Mouse (Mus musculus): ENCODE measurements around the gene Aplp1. TPM values are rescaled to one million over a fixed set of nuclear protein-coding genes. Genes with fewer than 3 reads are reported as not detected.

Aplp1 gene
- polyA plus RNA-seq, 1 experiment, result 1,125 TPM

DNA sequence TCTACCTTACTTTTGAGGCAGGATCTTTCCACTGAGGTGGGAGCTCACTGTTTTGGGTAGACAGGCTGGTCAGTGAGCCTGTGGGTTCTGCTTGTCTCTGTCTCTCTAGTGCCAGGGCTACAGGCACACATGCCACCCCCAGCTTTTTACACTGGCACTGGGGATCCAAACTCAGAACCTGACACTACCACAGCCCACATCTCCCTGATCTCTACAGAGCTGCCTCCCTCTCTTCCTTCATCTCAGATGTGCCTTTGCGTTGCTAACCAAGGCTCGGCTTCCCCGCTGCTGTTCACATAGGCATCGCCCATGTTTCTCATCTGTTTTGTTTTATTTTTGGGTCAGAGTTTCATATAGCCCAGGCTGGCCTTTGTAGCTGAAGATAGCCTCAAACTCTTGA is 51.7 kb downstream of the Aplp1 start:
- Histone ChIP-seq H3K27ac (ENCODE audit: insufficient read depth, low read length) (no peak overlapping the region), H3K4me3 (ENCODE audit: insufficient read depth, low read length) (no peak overlapping the region), H3K4me1 (ENCODE audit: control insufficient read depth, insufficient read depth, low read length) (no peaks in the 10 kb centered on the region; the same call in 1 of the 2 replicates)
- TF ChIP-seq CTCF (IDR thresholded peaks at IDR 0.05; ENCODE audit: extremely low read depth, insufficient read depth, low read length) (no peak), POLR2A (IDR thresholded peaks at IDR 0.05; ENCODE audit: extremely low read depth, insufficient read depth, low read length) (no peak)

DNA sequence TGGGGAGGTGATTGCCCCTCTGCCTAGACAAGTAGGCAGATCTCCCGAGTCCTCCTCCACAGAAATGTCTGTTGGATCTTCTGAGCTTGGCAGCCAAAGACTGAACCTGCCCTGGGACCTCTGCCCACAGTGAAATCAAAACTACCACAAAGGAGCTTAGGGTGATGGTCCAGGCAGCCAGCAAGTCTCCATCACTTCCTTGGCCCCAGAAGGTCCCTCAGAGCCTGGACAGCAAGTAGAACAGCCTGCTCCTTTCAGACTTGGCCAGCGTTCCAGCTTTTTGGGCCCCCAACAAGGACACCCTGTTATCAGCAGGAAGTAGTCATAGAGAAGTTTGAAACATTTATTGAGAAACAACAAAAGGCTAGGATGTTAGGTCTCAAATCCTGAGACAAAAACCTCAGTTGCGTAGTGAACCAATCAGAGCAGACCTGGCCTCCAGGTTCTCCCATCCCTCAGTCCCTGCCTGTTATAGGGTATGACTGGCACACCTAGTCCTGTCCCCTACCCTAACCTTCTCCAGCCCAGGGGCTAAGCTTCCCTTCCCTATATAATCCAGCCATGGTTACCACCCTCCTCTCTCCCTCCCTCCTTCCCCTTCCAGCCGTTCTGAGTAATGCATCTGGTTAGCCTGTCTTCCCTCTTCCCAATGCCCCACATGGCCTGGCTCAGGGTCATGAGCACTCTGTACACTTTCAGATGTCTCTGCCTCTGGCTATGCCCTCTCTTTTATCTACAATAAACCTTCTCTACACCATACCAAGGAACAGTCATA is 52.4 kb downstream of the Aplp1 start:
- Histone ChIP-seq H3K27ac (ENCODE audit: insufficient read depth, low read length) (no peak overlapping the region), H3K4me3 (ENCODE audit: insufficient read depth, low read length) (no peak overlapping the region), H3K4me1 (ENCODE audit: control insufficient read depth, insufficient read depth, low read length) (no peaks in the 10 kb centered on the region; the same call in 1 of the 2 replicates)
- TF ChIP-seq POLR2A (IDR thresholded peaks at IDR 0.05; ENCODE audit: extremely low read depth, insufficient read depth, low read length) (no peak), CTCF (IDR thresholded peaks at IDR 0.05; ENCODE audit: extremely low read depth, insufficient read depth, low read length) (no peak)

Other genes starting within 250 kb of the Aplp1 start
- gene Capns1, start 246.7 kb downstream of the Aplp1 start, polyA plus RNA-seq (2012; rRNA removed), result 254 and 279 TPM in 2 replicates
- gene Polr2i, start 213.6 kb downstream of the Aplp1 start, polyA plus RNA-seq (2012; rRNA removed), result 152 and 157 TPM in 2 replicates
- gene Tbcb, start 213.3 kb downstream of the Aplp1 start, polyA plus RNA-seq (2012; rRNA removed), result 136 and 139 TPM in 2 replicates
- 0.15 TPM in 1 of 2 replicates, not detected in the other for gene Ovol3, start 209.8 kb downstream of the Aplp1 start, polyA plus RNA-seq (2012; rRNA removed)
- 0.19 and 0.38 TPM in 2 replicates for gene Thap8, start 165.4 kb downstream of the Aplp1 start, polyA plus RNA-seq (2012; rRNA removed)
- 3.2 and 4.1 TPM in 2 replicates for gene Wdr62, start 165.1 kb downstream of the Aplp1 start, polyA plus RNA-seq (2012; rRNA removed)
- 439 and 458 TPM in 2 replicates for gene Clip3, start 153.8 kb downstream of the Aplp1 start, polyA plus RNA-seq (2012; rRNA removed)
- 135 and 141 TPM in 2 replicates for gene Alkbh6, start 136.8 kb downstream of the Aplp1 start, polyA plus RNA-seq (2012; rRNA removed)
- gene Syne4, start 130.7 kb downstream of the Aplp1 start, polyA plus RNA-seq (2012; rRNA removed), result 23.6 and 24.7 TPM in 2 replicates
- gene E130208F15Rik, start 123.8 kb downstream of the Aplp1 start, polyA plus RNA-seq (2012; rRNA removed), result 0.35 and 0.44 TPM in 2 replicates
- gene Sdhaf1, start 121.6 kb downstream of the Aplp1 start, polyA plus RNA-seq (2012; rRNA removed), result 16.9 and 17.4 TPM in 2 replicates
- gene Lrfn3, start 82.8 kb downstream of the Aplp1 start, polyA plus RNA-seq (2012; rRNA removed), result 20.8 and 21.3 TPM in 2 replicates
- 78.9 and 79.5 TPM in 2 replicates for gene Tyrobp, start 31.8 kb downstream of the Aplp1 start, polyA plus RNA-seq (2012; rRNA removed)
- gene Hcst, start 25.7 kb downstream of the Aplp1 start, polyA plus RNA-seq (2012; rRNA removed), result 1.1 and 1.7 TPM in 2 replicates
- 4.4 and 5.7 TPM in 2 replicates for gene Nfkbid, start 23.8 kb downstream of the Aplp1 start, polyA plus RNA-seq (2012; rRNA removed)
- gene Kirrel2, start 12.2 kb upstream of the Aplp1 start, polyA plus RNA-seq (2012; rRNA removed), result 7.8 and 8.3 TPM in 2 replicates
- gene Nphs1, start 12.8 kb upstream of the Aplp1 start, polyA plus RNA-seq (2012; rRNA removed), result 1.4 and 1.7 TPM in 2 replicates
- gene Prodh2, start 48.1 kb upstream of the Aplp1 start, polyA plus RNA-seq (2012; rRNA removed), result not detected in 2 replicates
- 174 and 184 TPM in 2 replicates for gene Arhgap33, start 89.5 kb upstream of the Aplp1 start, polyA plus RNA-seq (2012; rRNA removed)
- gene Hspb6, start 106.6 kb upstream of the Aplp1 start, polyA plus RNA-seq (2012; rRNA removed), result 11.0 and 11.3 TPM in 2 replicates
- 4.7 and 6.2 TPM in 2 replicates for gene Proser3, start 106.8 kb upstream of the Aplp1 start, polyA plus RNA-seq (2012; rRNA removed)
- 71.9 and 72.7 TPM in 2 replicates for gene Lin37, start 114.3 kb upstream of the Aplp1 start, polyA plus RNA-seq (2012; rRNA removed)
- 90.9 and 97.0 TPM in 2 replicates for gene U2af1l4, start 117.8 kb upstream of the Aplp1 start, polyA plus RNA-seq (2012; rRNA removed)
- gene Gm49396, start 117.8 kb upstream of the Aplp1 start, polyA plus RNA-seq (2012; rRNA removed), result 4.7 and 5.5 TPM in 2 replicates
- gene Psenen, start 118.1 kb upstream of the Aplp1 start, polyA plus RNA-seq (2012; rRNA removed), result 127 and 133 TPM in 2 replicates
- 3.4 and 4.4 TPM in 2 replicates for gene Igflr1, start 119.9 kb upstream of the Aplp1 start, polyA plus RNA-seq (2012; rRNA removed)
- gene Kmt2b, start 143.2 kb upstream of the Aplp1 start, polyA plus RNA-seq (2012; rRNA removed), result 40.0 and 45.3 TPM in 2 replicates
- gene Zbtb32, start 153.4 kb upstream of the Aplp1 start, polyA plus RNA-seq (2012; rRNA removed), result 0.08 TPM in 1 of 2 replicates, not detected in the other
- gene Upk1a, start 167.3 kb upstream of the Aplp1 start, polyA plus RNA-seq (2012; rRNA removed), result 2.0 and 2.1 TPM in 2 replicates
- gene Cox6b1, start 180.6 kb upstream of the Aplp1 start, polyA plus RNA-seq (2012; rRNA removed), result 1,068 and 1,150 TPM in 2 replicates
- gene Etv2, start 190.3 kb upstream of the Aplp1 start, polyA plus RNA-seq (2012; rRNA removed), result not detected in 2 replicates
- gene Rbm42, start 204.8 kb upstream of the Aplp1 start, polyA plus RNA-seq (2012; rRNA removed), result 59.7 and 60.1 TPM in 2 replicates
- 7.6 and 9.4 TPM in 2 replicates for gene Haus5, start 219.5 kb upstream of the Aplp1 start, polyA plus RNA-seq (2012; rRNA removed)
- gene Pmis2, start 226.1 kb upstream of the Aplp1 start, polyA plus RNA-seq (2012; rRNA removed), result not detected in 2 replicates

All from cortical plate, adult 2 months (tissue).